Mouse (Mus musculus): ENCODE measurements at regions not wholly inside any gene's neighbourhood (a gene's known extent, or its start where the extent isn't known, plus 50 kb on each side); places are given as distances from the start of the nearest gene placed in this dataset.

GRCm38 (mm10) chr17:3248875-3249274 lies 77.5 kb upstream of the Tiam2 start:
- no peak for DNase-seq (ENCODE audit: low read depth)

GRCm38 (mm10) chr17:3249320-3249719 lies 77.1 kb upstream of the Tiam2 start:
- DNase-seq (ENCODE audit: low read depth): no peak

DNA sequence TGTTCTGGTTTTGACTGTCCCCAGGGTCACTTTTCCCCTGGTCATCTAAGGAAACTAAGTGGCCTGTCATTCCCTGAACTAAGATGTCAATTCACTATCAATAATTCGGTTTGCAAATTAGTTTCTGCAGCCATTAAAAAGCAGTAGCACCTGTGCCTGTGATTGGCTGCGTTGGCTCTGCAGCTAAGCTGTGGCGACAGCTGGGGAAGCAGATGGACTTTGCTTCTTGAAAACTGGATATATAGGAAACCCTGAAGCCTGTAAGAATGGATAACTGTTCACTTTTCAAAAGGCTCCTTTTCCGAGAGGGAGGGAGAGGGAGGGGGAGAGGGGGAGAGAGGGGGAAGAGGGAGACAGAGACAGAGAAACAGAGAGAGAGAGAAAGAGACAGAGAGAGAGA lies 75.2 kb upstream of the Tiam2 start:
- DNase-seq (ENCODE audit: low read depth): no peak

GRCm38 (mm10) chr17:3251966-3252365 lies 74.4 kb upstream of the Tiam2 start:
- no peak for DNase-seq (ENCODE audit: low read depth)

- DNase-seq (ENCODE audit: low read depth): peak; percentile 30
Observed at GRCm38 (mm10) chr17:3253508-3254176, 72.7 kb upstream of the Tiam2 start.

- no peak for DNase-seq (ENCODE audit: low read depth)
Observed at GRCm38 (mm10) chr17:3256765-3257164, 69.6 kb upstream of the Tiam2 start.

GRCm38 (mm10) chr17:3258811-3259510 lies 67.4 kb upstream of the Tiam2 start:
- DNase-seq (ENCODE audit: low read depth): no peak

- DNase-seq (ENCODE audit: low read depth): no peak
Observed at GRCm38 (mm10) chr17:3260796-3261195, 65.6 kb upstream of the Tiam2 start.

DNA sequence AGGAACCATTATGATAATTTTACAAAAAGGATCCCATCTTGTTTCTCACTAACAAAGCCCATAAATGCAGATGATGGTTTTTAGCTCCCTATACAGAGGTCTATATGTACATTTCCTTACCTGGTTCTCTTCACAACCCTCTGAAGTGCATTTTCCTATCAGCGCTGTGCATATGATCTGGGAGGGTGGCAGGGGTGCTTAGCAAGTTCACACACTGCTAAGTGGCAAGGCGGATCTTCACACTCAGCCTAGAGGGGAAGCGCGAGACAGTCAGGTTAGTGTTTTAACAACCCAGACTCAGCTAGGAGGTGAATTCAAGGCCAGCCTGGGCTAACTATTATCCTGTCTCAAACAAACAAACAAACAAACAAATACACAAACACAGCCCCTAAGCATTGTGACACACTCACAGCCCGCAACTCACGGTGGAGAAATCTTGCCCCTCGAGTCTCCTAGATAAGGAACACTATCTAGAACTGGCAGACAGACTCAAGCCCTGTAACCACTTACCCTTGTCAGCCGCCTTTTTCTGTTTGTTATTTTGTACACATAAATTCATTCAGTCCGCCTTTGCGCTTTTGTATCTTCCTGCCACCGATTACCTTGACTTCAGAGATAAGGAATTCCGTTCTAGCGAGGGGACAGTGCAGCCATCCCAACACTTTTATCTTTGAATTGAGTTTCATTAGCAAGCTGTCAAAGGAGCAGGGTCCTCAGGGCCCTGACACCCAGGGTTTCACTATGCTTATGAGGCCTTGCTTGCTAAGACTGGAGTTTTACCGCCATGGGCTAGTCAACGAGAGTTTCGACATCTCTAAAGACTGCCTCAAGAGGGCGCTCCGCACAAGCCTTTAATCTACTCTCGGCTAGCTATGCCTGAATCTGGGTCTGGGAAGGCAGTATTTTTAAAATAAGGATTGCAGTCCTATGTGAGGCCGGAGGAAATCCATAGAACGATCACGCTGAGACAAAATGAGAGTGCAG lies 53.0 kb upstream of the Tiam2 start:
- peak; percentile 68 for DNase-seq (ENCODE audit: low read depth)

- DNase-seq (ENCODE audit: low read depth): no peak
Observed at GRCm38 (mm10) chr17:3274449-3275285, 51.7 kb upstream of the Tiam2 start.
